Mouse (Mus musculus) G1E (cell line): ENCODE data around the gene Aplp1.

Source experiments
- CTCF ChIP-seq: IDR thresholded peaks from 2 replicates; pipeline ENCODE4 v1.5.1; 2012; ENCODE audit warnings: low read depth, low read length, inconsistent platforms, mixed read lengths
- POLR2AphosphoS5 ChIP-seq: IDR thresholded peaks from 2 replicates; pipeline ENCODE4 v1.6.1; 2012; ENCODE audit warnings: low read depth, low read length, inconsistent platforms; ENCODE audit not compliant: insufficient replicate concordance

DNA sequence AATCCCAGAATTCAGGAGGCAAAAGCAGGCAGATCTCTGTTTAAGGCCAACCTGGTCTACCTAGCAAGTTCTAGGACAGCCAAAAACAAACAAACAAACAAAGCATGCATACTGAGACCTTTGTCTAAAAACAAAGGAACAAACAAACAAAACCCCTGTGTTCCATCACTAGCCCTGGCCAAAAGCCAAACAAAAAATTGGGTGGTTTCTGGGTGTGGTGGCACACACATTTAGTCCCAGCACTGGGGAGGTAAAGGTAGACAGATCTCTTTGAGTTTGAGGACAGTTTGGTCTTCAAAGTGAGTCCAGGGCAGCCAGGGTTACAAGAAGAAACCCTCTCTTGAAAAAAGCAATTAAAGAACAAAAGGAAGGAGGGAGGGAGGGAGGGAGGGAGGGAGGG, 16.0 kb downstream of the Aplp1 start:
- TF ChIP-seq CTCF = no peak
- TF ChIP-seq POLR2AphosphoS5 = no peak
